Mouse (Mus musculus): Measurements from ENCODE around the gene Fmnl3. TPM values are rescaled to one million over a fixed set of nuclear protein-coding genes. Genes with fewer than 3 reads are reported as not detected.

Gene Fmnl3
- 25.0 and 26.9 TPM in 2 replicates for polyA plus RNA-seq (2015; fragmentation: Nextera tagmentation; extraction: Ambion mirVana)

DNA sequence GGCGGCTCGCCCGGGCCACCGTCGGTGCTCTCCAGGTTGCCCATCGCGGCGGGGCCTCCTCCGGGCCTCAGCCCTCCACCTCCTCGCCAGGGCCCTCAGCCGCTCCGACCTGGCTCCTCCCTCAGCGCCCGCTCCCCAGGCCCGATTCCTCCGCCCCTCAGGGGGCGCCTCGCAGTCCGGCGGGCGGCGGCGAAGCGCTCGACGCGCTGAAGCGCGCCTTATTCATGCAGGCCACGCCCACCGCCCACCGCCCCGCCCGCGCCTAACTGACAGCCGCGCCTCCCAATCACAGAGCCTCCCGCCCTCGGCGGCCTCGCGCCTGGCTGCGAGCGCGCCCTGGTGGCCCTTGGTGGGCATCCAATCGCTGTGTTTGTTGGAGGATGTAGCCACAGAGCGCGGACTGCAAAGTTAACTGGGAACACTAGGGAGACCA, at the start of gene Fmnl3:
Gene Fmnl3 (minus strand): TSS at position 224 of the 433 bp plus-strand sequence.
- Histone ChIP-seq H3K4me1 (peaks cover 21% of the 10 kb centered on the region), H3K27ac (peak within 1 kb of the TSS; percentile 97), H3K9ac (peak within 1 kb of the TSS; percentile 82), H3K4me2 (peak within 1 kb of the TSS; percentile 67), H3K4me3 (peak within 1 kb of the TSS; percentile 84), H3K36me3 (no peaks in the 10 kb centered on the region), H3K9me3 (no peaks in the 10 kb centered on the region), H3K27me3 (no peaks in the 10 kb centered on the region)
- peak; percentile 93 for ATAC-seq (ENCODE audit: insufficient number of reproducible peaks, low FRiP score, low TSS enrichment, low read depth)
- under 1% methylated on average over 48 of the region's 48 CpGs for WGBS

DNA sequence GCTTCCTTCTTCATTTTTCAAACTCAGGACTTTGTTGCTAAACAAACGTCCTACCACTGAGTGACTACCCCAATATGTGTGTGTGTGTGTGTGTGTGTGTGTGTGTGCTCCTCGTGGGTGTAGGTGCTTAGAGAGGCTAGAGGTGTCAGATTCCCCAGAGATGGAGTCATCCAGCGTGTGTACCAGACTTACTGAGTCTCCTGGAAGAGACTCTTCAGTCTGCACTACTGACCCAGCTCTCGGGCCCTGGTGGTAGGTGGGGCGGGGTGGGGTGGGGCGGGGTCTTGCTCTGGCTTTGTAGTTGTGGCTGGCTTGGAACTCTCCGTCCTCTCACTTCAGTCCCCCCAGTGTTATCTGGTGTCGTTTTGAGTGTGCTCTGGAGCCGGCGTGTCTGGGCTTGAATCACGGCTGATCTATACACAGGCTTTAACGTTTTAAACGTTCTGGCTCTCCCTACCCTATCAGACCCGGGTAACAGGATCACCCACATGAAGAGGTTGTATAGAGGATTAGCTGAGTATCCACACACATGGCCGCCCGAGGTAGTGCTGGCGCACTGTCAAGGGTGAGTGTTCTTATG, 47.5 kb upstream of the Fmnl3 start:
- 25% methylated on average over 17 of the region's 17 CpGs for WGBS
- Histone ChIP-seq H3K4me2 (no peak overlapping the region), H3K9me3 (no peaks in the 10 kb centered on the region), H3K27me3 (no peaks in the 10 kb centered on the region), H3K9ac (no peak overlapping the region), H3K4me1 (peaks cover 42% of the 10 kb centered on the region), H3K4me3 (no peak overlapping the region), H3K27ac (peak overlapping the region; percentile 51), H3K36me3 (peaks cover 13% of the 10 kb centered on the region)
- no peak for ATAC-seq (ENCODE audit: insufficient number of reproducible peaks, low FRiP score, low TSS enrichment, low read depth)

DNA sequence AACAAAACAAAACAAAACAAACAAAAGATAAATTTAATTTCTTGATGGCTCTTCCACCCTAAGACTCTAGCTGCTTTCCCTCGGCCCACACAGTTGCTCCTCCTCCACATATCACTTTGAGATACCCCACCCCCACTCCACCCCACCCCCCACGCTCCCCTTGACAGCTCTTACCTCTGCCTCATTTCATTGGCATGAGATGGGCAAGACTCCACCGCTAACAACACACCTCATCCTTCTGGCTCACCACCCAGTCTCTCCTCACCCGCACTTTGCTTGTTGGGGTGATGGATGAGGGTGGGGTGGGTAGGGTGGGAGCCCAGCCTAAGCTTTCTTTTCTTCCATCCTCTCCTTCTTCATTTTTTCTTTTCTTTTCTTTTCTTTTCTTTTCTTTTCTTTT, 46.7 kb upstream of the Fmnl3 start:
- 35% methylated on average over 4 of the region's 4 CpGs for WGBS

DNA sequence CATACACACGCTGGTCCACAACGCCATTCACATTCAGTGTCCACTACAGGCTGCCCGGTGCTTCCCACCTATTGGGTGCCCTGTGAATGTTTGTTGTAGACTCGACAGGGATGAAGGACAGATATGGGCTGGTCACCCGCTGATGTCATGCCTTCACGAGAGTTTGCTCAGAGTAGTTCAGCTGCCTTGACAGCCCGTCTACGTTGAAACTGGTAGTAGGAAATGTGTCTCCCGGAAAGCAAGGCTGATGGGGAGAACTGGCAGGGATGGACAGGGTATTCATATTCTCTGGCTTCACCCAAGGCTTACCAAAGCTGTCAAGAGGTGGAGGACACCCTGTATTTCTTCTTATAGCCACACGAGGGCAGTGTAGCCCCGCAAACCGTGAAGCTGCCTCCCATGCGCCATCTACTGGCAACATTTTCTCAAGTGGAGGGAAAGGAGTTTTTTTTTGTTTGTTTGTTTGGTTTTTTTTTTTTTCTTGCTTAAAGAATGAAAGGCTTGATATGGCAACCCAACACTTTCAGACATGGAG, 46.1 kb upstream of the Fmnl3 start:
- Histone ChIP-seq H3K4me1 (peaks cover 35% of the 10 kb centered on the region), H3K9ac (no peak overlapping the region), H3K27me3 (no peaks in the 10 kb centered on the region), H3K36me3 (no peaks in the 10 kb centered on the region), H3K4me2 (no peak overlapping the region), H3K27ac (no peak overlapping the region), H3K9me3 (no peaks in the 10 kb centered on the region), H3K4me3 (no peak overlapping the region)
- no peak for ATAC-seq (ENCODE audit: insufficient number of reproducible peaks, low FRiP score, low TSS enrichment, low read depth)
- 15% methylated on average over 13 of the region's 13 CpGs for WGBS

More for the DNA sequence above, 46.7 kb upstream of the Fmnl3 start:
- Histone ChIP-seq H3K27me3 (no peaks in the 10 kb centered on the region), H3K36me3 (peaks cover 5% of the 10 kb centered on the region), H3K9me3 (no peaks in the 10 kb centered on the region), H3K27ac (no peak overlapping the region), H3K4me2 (no peak overlapping the region), H3K9ac (no peak overlapping the region), H3K4me3 (no peak overlapping the region), H3K4me1 (peaks cover 37% of the 10 kb centered on the region)
- ATAC-seq (ENCODE audit: insufficient number of reproducible peaks, low FRiP score, low TSS enrichment, low read depth), result no peak

DNA sequence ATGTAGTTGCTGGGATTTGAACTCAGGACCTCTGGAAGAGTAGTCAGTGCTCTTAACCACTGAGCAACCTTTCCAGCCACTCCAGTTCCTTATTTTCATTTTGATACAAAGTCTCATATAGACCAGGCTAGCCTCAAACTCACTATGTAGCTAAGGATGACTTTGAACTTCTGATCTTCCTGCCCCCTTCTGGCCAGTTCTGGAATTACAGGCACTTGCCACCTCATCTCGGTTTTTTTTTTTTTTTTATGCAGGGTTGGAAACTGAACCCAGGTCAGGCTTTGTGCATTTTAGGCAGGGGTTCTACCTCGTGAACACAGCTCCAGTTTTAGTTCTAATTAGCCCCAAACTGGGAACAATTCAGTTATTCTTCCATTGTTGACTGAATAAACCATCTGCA, 45.5 kb upstream of the Fmnl3 start:
- H3K4me3 ChIP-seq, result no peak overlapping the region
- ATAC-seq (ENCODE audit: insufficient number of reproducible peaks, low FRiP score, low TSS enrichment, low read depth), result no peak
- H3K4me2 ChIP-seq, result no peak overlapping the region
- H3K36me3 ChIP-seq, result no peaks in the 10 kb centered on the region
- no peaks in the 10 kb centered on the region for H3K27me3 ChIP-seq
- H3K4me1 ChIP-seq, result peaks cover 29% of the 10 kb centered on the region
- no peak overlapping the region for H3K27ac ChIP-seq
- H3K9ac ChIP-seq, result no peak overlapping the region
- H3K9me3 ChIP-seq, result no peaks in the 10 kb centered on the region
- 12% methylated on average over 2 of the region's 2 CpGs for WGBS

DNA sequence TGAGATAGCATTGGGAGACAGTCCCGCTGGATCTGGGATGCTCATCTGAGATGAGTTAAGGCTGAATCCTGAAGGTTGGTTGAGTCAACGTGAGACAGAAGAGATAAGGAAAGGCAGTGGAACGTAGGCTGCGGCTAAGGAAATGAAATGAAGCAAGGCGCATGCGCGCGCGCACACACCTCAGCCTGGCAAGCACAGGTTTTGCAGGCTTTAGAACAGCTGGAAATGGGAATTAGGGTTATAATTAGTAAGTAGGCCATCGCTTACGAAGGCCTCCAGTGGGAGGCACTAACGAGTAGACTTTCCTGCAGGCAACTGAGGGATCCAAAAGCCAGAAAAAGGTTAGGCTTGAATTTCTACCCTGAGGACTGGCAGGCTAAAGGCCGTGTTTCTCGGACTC, 41.5 kb upstream of the Fmnl3 start:
- Histone ChIP-seq H3K9ac (no peak overlapping the region), H3K4me3 (no peak overlapping the region), H3K4me1 (peaks cover 7% of the 10 kb centered on the region; the same call in 1 of the 2 replicates), H3K27ac (no peak overlapping the region), H3K27me3 (no peaks in the 10 kb centered on the region), H3K36me3 (peaks cover 38% of the 10 kb centered on the region), H3K4me2 (0 out of 2 replicates have a peak overlapping the region, but pooled peaks have one; percentile 5), H3K9me3 (no peaks in the 10 kb centered on the region)
- no peak for ATAC-seq (ENCODE audit: insufficient number of reproducible peaks, low FRiP score, low TSS enrichment, low read depth)
- WGBS, result 53% methylated on average over 14 of the region's 14 CpGs

DNA sequence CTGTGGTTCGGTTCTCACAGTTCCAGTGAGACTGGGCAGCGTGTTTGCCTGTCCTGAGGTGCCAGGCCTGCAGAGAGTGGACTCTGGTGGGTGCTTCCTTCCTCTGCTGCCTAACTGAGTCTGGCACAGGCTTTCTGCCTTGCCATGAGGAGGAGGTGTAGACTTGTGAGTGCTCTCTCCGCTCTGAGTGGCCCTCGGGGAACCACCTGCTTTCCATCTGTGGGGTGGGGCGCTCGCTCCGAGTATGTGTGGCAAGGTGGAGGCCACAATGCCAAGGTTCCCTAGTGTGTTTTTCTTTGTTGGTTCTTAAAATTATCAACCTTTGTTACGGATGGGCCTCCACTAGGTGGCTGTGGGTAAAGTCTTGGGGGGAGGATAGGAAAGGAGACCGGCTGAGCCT, 38.6 kb upstream of the Fmnl3 start:
- Histone ChIP-seq H3K36me3 (peaks cover 67% of the 10 kb centered on the region), H3K9ac (no peak overlapping the region), H3K4me2 (no peak overlapping the region), H3K9me3 (no peaks in the 10 kb centered on the region), H3K27me3 (no peaks in the 10 kb centered on the region), H3K4me1 (0 out of 2 replicates have a peak, but pooled peaks cover 3% of the 10 kb centered on the region), H3K27ac (no peak overlapping the region), H3K4me3 (no peak overlapping the region)
- ATAC-seq (ENCODE audit: insufficient number of reproducible peaks, low FRiP score, low TSS enrichment, low read depth), result no peak
- 79% methylated on average over 9 of the region's 9 CpGs for WGBS

DNA sequence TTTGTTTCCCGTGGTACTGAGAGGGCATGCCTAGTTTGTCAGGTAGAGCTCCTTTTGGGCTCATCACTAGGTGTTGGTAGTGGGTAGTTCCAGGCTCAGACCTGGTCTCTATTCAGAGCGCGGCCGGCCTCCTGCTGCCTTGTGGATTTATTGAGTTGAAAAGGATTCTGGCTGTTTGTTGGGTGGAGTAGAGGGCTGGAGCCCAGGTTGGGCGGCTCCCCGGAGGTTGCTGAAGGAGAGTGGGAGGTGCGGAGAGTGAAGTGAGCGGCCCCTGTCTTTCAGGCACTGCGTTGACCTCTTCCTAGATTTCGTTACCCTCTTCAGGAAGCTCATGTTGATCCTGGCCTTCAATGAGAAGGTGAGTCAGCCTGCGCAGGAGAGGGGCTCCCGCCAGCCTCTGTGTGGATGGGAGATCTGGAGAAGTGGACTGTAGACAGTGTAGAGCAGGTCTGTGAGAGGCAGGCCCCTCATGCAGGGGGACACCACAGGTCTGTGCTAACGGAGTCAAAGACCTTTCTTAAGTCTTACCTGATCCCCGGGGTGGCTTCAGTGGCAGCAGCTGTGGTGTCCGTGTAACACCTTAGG, 36.8 kb upstream of the Fmnl3 start:
- H3K27ac ChIP-seq, result no peak overlapping the region
- no peaks in the 10 kb centered on the region for H3K27me3 ChIP-seq
- peaks cover 82% of the 10 kb centered on the region for H3K36me3 ChIP-seq
- 0 out of 2 replicates have a peak, but pooled peaks cover 3% of the 10 kb centered on the region for H3K4me1 ChIP-seq
- H3K4me3 ChIP-seq, result no peak overlapping the region
- ATAC-seq (ENCODE audit: insufficient number of reproducible peaks, low FRiP score, low TSS enrichment, low read depth), result no peak
- H3K9me3 ChIP-seq, result no peaks in the 10 kb centered on the region
- 90% methylated on average over 15 of the region's 15 CpGs for WGBS
- H3K4me2 ChIP-seq, result no peak overlapping the region
- no peak overlapping the region for H3K9ac ChIP-seq

DNA sequence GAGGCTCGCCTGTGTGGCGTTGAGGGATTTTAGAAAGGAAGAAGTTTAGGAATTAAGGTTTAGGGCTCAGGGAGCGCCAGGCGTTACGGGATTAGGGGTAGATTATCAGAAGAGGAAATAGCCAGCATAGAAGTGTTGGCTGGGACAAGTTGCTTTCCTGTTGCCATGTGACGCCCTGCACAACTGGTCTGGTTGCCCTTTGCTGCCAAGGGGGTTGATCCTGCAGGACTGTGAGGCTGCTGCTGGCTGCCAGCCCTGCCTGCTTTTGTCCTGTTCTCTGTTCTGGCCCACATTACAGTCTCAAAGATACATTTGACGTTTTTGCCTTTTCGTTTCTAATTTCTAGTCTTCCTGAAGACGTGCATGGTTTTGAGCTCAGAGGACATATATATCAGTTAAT, 34.9 kb upstream of the Fmnl3 start:
- H3K9ac ChIP-seq, result no peak overlapping the region
- H3K4me2 ChIP-seq, result no peak overlapping the region
- no peaks in the 10 kb centered on the region for H3K4me1 ChIP-seq
- H3K27me3 ChIP-seq, result no peaks in the 10 kb centered on the region
- no peak overlapping the region for H3K4me3 ChIP-seq
- H3K36me3 ChIP-seq, result peaks cover 79% of the 10 kb centered on the region
- WGBS, result 86% methylated on average over 9 of the region's 9 CpGs
- no peak overlapping the region for H3K27ac ChIP-seq
- H3K9me3 ChIP-seq, result no peaks in the 10 kb centered on the region
- no peak for ATAC-seq (ENCODE audit: insufficient number of reproducible peaks, low FRiP score, low TSS enrichment, low read depth)

DNA sequence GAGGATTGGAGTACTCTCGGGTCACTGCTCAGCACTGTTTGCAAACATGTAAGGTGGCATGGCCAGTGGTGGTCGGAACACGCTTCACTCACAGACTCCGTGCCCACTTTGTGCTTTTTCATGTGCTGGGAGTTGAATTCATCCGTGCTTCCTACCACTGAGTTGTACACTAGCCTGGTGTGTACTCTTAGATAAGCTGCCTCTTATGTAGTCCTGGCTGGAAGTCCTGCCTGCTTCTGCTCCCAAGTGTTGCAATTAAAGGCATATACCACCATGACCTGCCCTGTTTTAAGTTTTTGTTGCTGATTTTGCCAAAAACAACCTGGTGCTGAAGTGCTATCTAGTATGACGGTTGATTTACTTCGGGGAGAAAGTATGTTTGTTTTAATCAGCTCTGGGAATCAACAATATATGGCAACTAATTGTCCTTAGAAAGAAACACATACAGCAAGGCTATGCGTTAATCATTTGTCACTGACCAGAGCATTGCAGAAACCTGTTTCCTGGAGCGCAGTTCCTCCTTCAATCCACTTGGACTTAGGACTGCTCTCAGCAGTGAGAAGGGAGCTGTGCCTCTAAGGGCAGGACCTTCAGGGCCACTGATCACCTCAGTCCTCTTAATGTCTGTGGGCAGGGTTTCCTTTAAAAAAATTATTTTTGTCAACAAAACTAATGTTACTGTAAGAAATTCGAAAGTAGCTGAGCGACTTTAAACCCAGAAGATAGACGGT, 33.0 kb upstream of the Fmnl3 start:
- H3K4me3 ChIP-seq, result no peak overlapping the region
- peaks cover 62% of the 10 kb centered on the region for H3K36me3 ChIP-seq
- WGBS, result 91% methylated on average over 12 of the region's 12 CpGs
- ATAC-seq (ENCODE audit: insufficient number of reproducible peaks, low FRiP score, low TSS enrichment, low read depth), result no peak
- H3K4me1 ChIP-seq, result peaks cover 14% of the 10 kb centered on the region
- H3K9me3 ChIP-seq, result no peaks in the 10 kb centered on the region
- H3K4me2 ChIP-seq, result no peak overlapping the region
- H3K27ac ChIP-seq, result no peak overlapping the region
- H3K9ac ChIP-seq, result no peak overlapping the region
- H3K27me3 ChIP-seq, result no peaks in the 10 kb centered on the region

DNA sequence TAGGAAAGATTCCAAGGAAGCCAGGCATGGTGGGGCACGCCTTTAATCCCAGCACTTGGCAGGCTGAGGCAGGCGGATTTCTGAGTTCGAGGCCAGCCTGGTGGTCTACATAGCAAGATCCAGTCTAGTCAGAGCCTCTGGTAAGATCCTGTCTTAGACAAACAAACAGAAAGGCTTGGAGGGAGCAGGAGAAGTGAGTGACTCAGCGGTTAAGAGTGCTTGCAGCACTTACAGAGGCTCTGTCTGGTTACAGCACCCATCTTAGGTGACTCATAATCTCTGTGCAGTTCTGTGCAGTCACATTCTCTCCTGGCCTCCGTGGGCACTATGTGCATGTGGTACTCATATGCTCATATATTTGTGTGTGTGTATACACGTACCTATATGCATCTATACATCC, 30.3 kb upstream of the Fmnl3 start:
- Histone ChIP-seq H3K27me3 (no peaks in the 10 kb centered on the region), H3K27ac (no peak overlapping the region), H3K9me3 (no peaks in the 10 kb centered on the region), H3K9ac (no peak overlapping the region), H3K4me1 (peaks cover 28% of the 10 kb centered on the region), H3K4me2 (no peak overlapping the region), H3K4me3 (no peak overlapping the region), H3K36me3 (peaks cover 35% of the 10 kb centered on the region)
- no peak for ATAC-seq (ENCODE audit: insufficient number of reproducible peaks, low FRiP score, low TSS enrichment, low read depth)
- WGBS, result 87% methylated on average over 6 of the region's 6 CpGs

All from limb, embryonic 15.5 days (tissue).